Mouse (Mus musculus): ENCODE results near the gene Ppfibp1. TPM values are rescaled to one million over a fixed set of nuclear protein-coding genes. Genes with fewer than 3 reads are reported as not detected.

Ppfibp1 gene
- polyA plus RNA-seq, 1 experiment from 2014 or later, result 31.5 TPM

GRCm38 (mm10) chr6:147055374-147055977, 167.2 kb downstream of the Ppfibp1 start:
- WGBS (ENCODE audit: missing documents), result 94% methylated on average over 10 of the region's 10 CpGs
- Histone ChIP-seq H3K4me3 (ENCODE audit: inconsistent target) (no peak overlapping the region), H3K79me2 (ENCODE audit: inconsistent target) (no peaks in the 10 kb centered on the region), H3K36me3 (ENCODE audit: inconsistent target) (peaks cover 11% of the 10 kb centered on the region), H3K27ac (no peak overlapping the region)

GRCm38 (mm10) chr6:147059326-147059725, 171.0 kb downstream of the Ppfibp1 start:
- Histone ChIP-seq H3K4me3 (ENCODE audit: inconsistent target) (no peak overlapping the region), H3K36me3 (ENCODE audit: inconsistent target) (peaks cover 38% of the 10 kb centered on the region), H3K79me2 (ENCODE audit: inconsistent target) (no peaks in the 10 kb centered on the region), H3K27ac (no peak overlapping the region)
- 90% methylated on average over 7 of the region's 7 CpGs for WGBS (ENCODE audit: missing documents)

GRCm38 (mm10) chr6:147061630-147062029, 173.3 kb downstream of the Ppfibp1 start:
- no peak overlapping the region for H3K27ac ChIP-seq
- no peak overlapping the region for H3K4me3 ChIP-seq (ENCODE audit: inconsistent target)
- H3K36me3 ChIP-seq (ENCODE audit: inconsistent target), result peaks cover 27% of the 10 kb centered on the region
- H3K79me2 ChIP-seq (ENCODE audit: inconsistent target), result no peaks in the 10 kb centered on the region
- WGBS (ENCODE audit: missing documents), result 97% methylated on average over 8 of the region's 9 CpGs

GRCm38 (mm10) chr6:147062034-147062433, 173.7 kb downstream of the Ppfibp1 start:
- H3K79me2 ChIP-seq (ENCODE audit: inconsistent target), result no peaks in the 10 kb centered on the region
- no peak overlapping the region for H3K27ac ChIP-seq
- 90% methylated on average over 7 of the region's 7 CpGs for WGBS (ENCODE audit: missing documents)
- H3K36me3 ChIP-seq (ENCODE audit: inconsistent target), result peaks cover 27% of the 10 kb centered on the region
- H3K4me3 ChIP-seq (ENCODE audit: inconsistent target), result no peak overlapping the region

- Histone ChIP-seq H3K36me3 (ENCODE audit: inconsistent target) (peaks cover 27% of the 10 kb centered on the region), H3K4me3 (ENCODE audit: inconsistent target) (no peak overlapping the region), H3K27ac (no peak overlapping the region), H3K79me2 (ENCODE audit: inconsistent target) (no peaks in the 10 kb centered on the region)
- 97% methylated on average over 7 of the region's 7 CpGs for WGBS (ENCODE audit: missing documents)
Measured at GRCm38 (mm10) chr6:147062694-147063093, 174.4 kb downstream of the Ppfibp1 start.

GRCm38 (mm10) chr6:147064226-147064943, 176.1 kb downstream of the Ppfibp1 start:
- 97% methylated on average over 10 of the region's 10 CpGs for WGBS (ENCODE audit: missing documents)
- Histone ChIP-seq H3K36me3 (ENCODE audit: inconsistent target) (peaks cover 27% of the 10 kb centered on the region), H3K79me2 (ENCODE audit: inconsistent target) (no peaks in the 10 kb centered on the region), H3K27ac (no peak overlapping the region), H3K4me3 (ENCODE audit: inconsistent target) (no peak overlapping the region)

- Histone ChIP-seq H3K79me2 (ENCODE audit: inconsistent target) (no peaks in the 10 kb centered on the region), H3K36me3 (ENCODE audit: inconsistent target) (peaks cover 27% of the 10 kb centered on the region), H3K27ac (no peak overlapping the region), H3K4me3 (ENCODE audit: inconsistent target) (no peak overlapping the region)
- WGBS (ENCODE audit: missing documents), result 97% methylated on average over 6 of the region's 6 CpGs
Measured at GRCm38 (mm10) chr6:147064944-147065261, 176.6 kb downstream of the Ppfibp1 start.

- no peaks in the 10 kb centered on the region for H3K36me3 ChIP-seq (ENCODE audit: inconsistent target)
- no peak overlapping the region for H3K27ac ChIP-seq
- H3K4me3 ChIP-seq (ENCODE audit: inconsistent target), result no peak overlapping the region
- 91% methylated on average over 5 of the region's 5 CpGs for WGBS (ENCODE audit: missing documents)
- no peaks in the 10 kb centered on the region for H3K79me2 ChIP-seq (ENCODE audit: inconsistent target)
Measured at GRCm38 (mm10) chr6:147075808-147076387, 187.6 kb downstream of the Ppfibp1 start.

- Histone ChIP-seq H3K36me3 (ENCODE audit: inconsistent target) (no peaks in the 10 kb centered on the region), H3K27ac (no peak overlapping the region), H3K79me2 (ENCODE audit: inconsistent target) (no peaks in the 10 kb centered on the region), H3K4me3 (ENCODE audit: inconsistent target) (no peak overlapping the region)
- 100% methylated on average over 2 of the region's 8 CpGs for WGBS (ENCODE audit: missing documents)
Measured at GRCm38 (mm10) chr6:147076878-147077277, 188.6 kb downstream of the Ppfibp1 start.

GRCm38 (mm10) chr6:147079919-147080318, 191.6 kb downstream of the Ppfibp1 start:
- Histone ChIP-seq H3K36me3 (ENCODE audit: inconsistent target) (no peaks in the 10 kb centered on the region), H3K27ac (no peak overlapping the region), H3K79me2 (ENCODE audit: inconsistent target) (no peaks in the 10 kb centered on the region), H3K4me3 (ENCODE audit: inconsistent target) (no peak overlapping the region)
- 96% methylated on average over 9 of the region's 10 CpGs for WGBS (ENCODE audit: missing documents)

Other genes with a start within 250 kb of the Ppfibp1 start
- 25.7 to 41.0 TPM (median 35.8 TPM) in 3 replicates for gene Med21, start 245.9 kb upstream of the Ppfibp1 start, polyA plus RNA-seq (2018)
- gene Tm7sf3, start 245.7 kb upstream of the Ppfibp1 start, polyA plus RNA-seq (2018), result 11.7 to 20.2 TPM (median 17.7 TPM) in 3 replicates
- gene Stk38l, start 163.5 kb upstream of the Ppfibp1 start, polyA plus RNA-seq (2018), result 2.7 to 4.0 TPM (median 3.3 TPM) in 3 replicates
- 0.07 to 0.25 TPM in 2 of 3 replicates, not detected in the other for gene Arntl2, start 92.4 kb upstream of the Ppfibp1 start, polyA plus RNA-seq (2018)
- gene Smco2, start 38.4 kb upstream of the Ppfibp1 start, polyA plus RNA-seq (2018), result not detected in 3 replicates
- gene 1700034J05Rik, start 65.9 kb downstream of the Ppfibp1 start, polyA plus RNA-seq (2018), result not detected in 3 replicates
- gene Rep15, start 144.1 kb downstream of the Ppfibp1 start, polyA plus RNA-seq (2018), result 0.16 to 0.20 TPM (median 0.18 TPM) in 3 replicates
- gene Mrps35, start 154.3 kb downstream of the Ppfibp1 start, polyA plus RNA-seq (2018), result 12.5 to 19.3 TPM (median 19.2 TPM) in 3 replicates
- not detected in 3 replicates for gene Mansc4, start 198.5 kb downstream of the Ppfibp1 start, polyA plus RNA-seq (2018)
- gene Klhl42, start 202.9 kb downstream of the Ppfibp1 start, polyA plus RNA-seq (2018), result 3.3 to 5.6 TPM (median 4.8 TPM) in 3 replicates

Measured in macrophage (primary cell).